Mouse (Mus musculus) stomach, embryonic 15.5 days (tissue): ENCODE data around the gene Spink4. TPM values are rescaled to one million over a fixed set of nuclear protein-coding genes. Genes with fewer than 3 reads are reported as not detected.
A peak's percentile ranks its signal among the peaks of the same experiment; 100 is the strongest.
"Not testable (repeated sequence)": the region's sequence is repeated elsewhere in the genome, so short reads cannot be mapped to it uniquely, and the experiment has no call there.

ENCODE experiments used
- ATAC-seq: fragments of 200-750 bp; cut with Nextera tagmentation; 2 replicates; pipeline ENCODE4 v1.8.0; 2017; ENCODE audit warnings: low read depth, moderate number of reproducible peaks, moderate TSS enrichment; ENCODE audit not compliant: insufficient read depth, low FRiP score
- H3K27ac ChIP-seq: fragments of 300-500 bp; sonication (generic); 2 replicates; pipeline ENCODE4 v1.5.1; 2015; ENCODE audit warnings: mild to moderate bottlenecking, inconsistent platforms
- H3K27me3 ChIP-seq: fragments of 300-500 bp; sonication (generic); replicated peaks from 2 replicates; pipeline ENCODE4 v1.6.1; 2015; ENCODE audit warnings: inconsistent platforms
- H3K36me3 ChIP-seq: fragments of 300-500 bp; sonication (generic); 2 replicates; pipeline ENCODE4 v1.6.1; 2015; ENCODE audit warnings: inconsistent platforms
- H3K4me1 ChIP-seq: fragments of 300-500 bp; sonication (generic); 2 replicates; pipeline ENCODE4 v1.6.1; 2015; ENCODE audit warnings: inconsistent platforms
- H3K4me2 ChIP-seq: fragments of 300-500 bp; sonication (generic); 2 replicates; pipeline ENCODE4 v1.6.1; 2015; ENCODE audit warnings: mild to moderate bottlenecking, inconsistent platforms
- H3K4me3 ChIP-seq: fragments of 300-500 bp; sonication (generic); replicated peaks from 2 replicates; pipeline ENCODE4 v1.5.1; 2015; ENCODE audit warnings: inconsistent platforms
- H3K9ac ChIP-seq: fragments of 300-500 bp; sonication (generic); 2 replicates; pipeline ENCODE4 v1.6.1; 2015; ENCODE audit warnings: inconsistent platforms
- H3K9me3 ChIP-seq: fragments of 300-500 bp; sonication (generic); 2 replicates; pipeline ENCODE4 v1.6.1; 2016; ENCODE audit warnings: inconsistent platforms
- WGBS: fragments of 180-500 bp; shearing (Covaris S2); methylation state at CpG from one replicate; pipeline ENCODE4 v1.1.7; 2015; 5-methylcytosine and 5-hydroxymethylcytosine counted together
- polyA plus RNA-seq: library from polyadenylated mRNA; unstranded; fragments of >200 nt; fragmentation: Nextera tagmentation; extraction: Ambion mirVana; gene quantifications from 2 replicates; pipeline ENCODE4 v1.2.1, GENCODE M21; 2015

Gene Spink4
- polyA plus RNA-seq, 1 experiment from 2014 or later = 40.4 TPM

DNA sequence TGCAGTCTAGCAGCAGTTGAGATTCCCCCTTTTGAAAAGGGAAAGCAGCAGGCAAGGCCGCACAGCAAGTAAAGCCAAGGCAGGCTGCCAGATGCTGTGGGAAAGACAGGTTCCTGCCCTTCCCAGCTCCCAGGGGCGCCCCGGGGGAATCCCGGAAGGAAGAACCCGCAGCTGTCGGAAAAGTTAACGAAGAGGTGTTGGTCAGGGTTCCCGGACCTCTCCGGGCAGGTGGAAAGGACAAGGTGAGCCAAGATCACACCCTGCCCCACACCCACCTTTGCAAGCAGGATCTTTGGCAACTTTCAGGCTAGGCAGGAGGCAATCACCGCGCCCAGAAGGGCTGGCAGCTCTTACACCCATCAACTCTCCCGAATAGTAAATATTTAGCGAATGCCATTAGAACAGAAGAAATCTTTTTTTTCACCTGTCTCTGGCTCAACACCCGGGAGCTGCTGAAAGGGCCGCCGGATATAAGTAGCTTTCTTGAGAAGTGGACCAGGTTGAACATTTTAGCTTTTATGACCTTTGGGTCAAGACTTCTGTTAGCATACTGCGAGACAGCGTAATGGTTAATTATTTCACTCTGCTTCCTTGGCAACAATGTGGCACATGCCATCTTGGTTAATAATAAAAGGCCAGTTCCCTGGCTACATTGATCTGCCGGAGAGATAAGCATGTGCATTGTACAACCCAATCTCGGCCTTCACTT lies 11.4 kb upstream of the Spink4 start:
- Histone ChIP-seq H3K4me1 (peaks cover 5% of the 10 kb centered on the region), H3K4me2 (peak overlapping the region; percentile 34), H3K36me3 (no peaks in the 10 kb centered on the region), H3K9ac (peak overlapping the region; percentile 9; the same call in 1 of the 2 replicates), H3K27me3 (no peaks in the 10 kb centered on the region), H3K27ac (peak overlapping the region; percentile 84), H3K4me3 (no peak overlapping the region), H3K9me3 (no peaks in the 10 kb centered on the region)
- peak; percentile 79 for ATAC-seq
- WGBS = 27% methylated on average over 20 of the region's 20 CpGs

- ATAC-seq = no peak
- Histone ChIP-seq H3K4me3 (no peak overlapping the region), H3K4me2 (no peak overlapping the region), H3K36me3 (no peaks in the 10 kb centered on the region), H3K9ac (no peak overlapping the region), H3K4me1 (no peaks in the 10 kb centered on the region), H3K9me3 (no peaks in the 10 kb centered on the region), H3K27me3 (no peaks in the 10 kb centered on the region), H3K27ac (no peak overlapping the region)
These were observed 5.5 kb upstream of the Spink4 start for GRCm38 (mm10) chr4:40914287-40914867.

DNA sequence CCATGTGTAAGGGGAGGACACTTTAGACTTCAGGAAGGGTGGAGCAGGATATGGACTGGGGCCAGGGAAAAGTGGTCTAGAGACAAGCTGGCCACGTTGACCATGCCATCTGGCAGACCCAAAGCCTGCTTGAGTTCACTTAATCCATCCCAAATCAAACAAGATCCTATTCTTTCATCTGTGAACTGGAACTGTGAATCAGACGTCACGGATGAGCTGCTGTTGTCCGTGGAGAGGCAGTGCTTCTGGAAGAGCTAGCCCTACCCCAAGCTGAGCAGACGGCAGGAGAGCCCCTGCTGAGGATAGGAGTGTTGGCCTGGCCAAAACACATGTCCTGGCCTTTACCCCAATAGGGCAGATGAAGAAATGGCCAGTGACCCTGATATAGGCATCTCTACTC lies 3.9 kb upstream of the Spink4 start:
- Histone ChIP-seq H3K4me2 (no peak overlapping the region), H3K27ac (no peak overlapping the region), H3K4me1 (peaks cover 5% of the 10 kb centered on the region; the same call in 1 of the 2 replicates), H3K9ac (no peak overlapping the region), H3K36me3 (no peaks in the 10 kb centered on the region), H3K9me3 (no peaks in the 10 kb centered on the region), H3K4me3 (no peak overlapping the region), H3K27me3 (no peaks in the 10 kb centered on the region)
- no peak for ATAC-seq
- 71% methylated on average over 5 of the region's 5 CpGs for WGBS

- Histone ChIP-seq H3K36me3 (no peaks in the 10 kb centered on the region), H3K4me1 (peaks cover 5% of the 10 kb centered on the region; the same call in 1 of the 2 replicates), H3K4me2 (no peak overlapping the region), H3K9me3 (no peaks in the 10 kb centered on the region), H3K27ac (no peak overlapping the region), H3K9ac (no peak overlapping the region), H3K4me3 (no peak overlapping the region), H3K27me3 (no peaks in the 10 kb centered on the region)
- no peak for ATAC-seq
- 91% methylated on average over 7 of the region's 7 CpGs for WGBS
These were observed 3.2 kb upstream of the Spink4 start for GRCm38 (mm10) chr4:40916592-40917155.

DNA sequence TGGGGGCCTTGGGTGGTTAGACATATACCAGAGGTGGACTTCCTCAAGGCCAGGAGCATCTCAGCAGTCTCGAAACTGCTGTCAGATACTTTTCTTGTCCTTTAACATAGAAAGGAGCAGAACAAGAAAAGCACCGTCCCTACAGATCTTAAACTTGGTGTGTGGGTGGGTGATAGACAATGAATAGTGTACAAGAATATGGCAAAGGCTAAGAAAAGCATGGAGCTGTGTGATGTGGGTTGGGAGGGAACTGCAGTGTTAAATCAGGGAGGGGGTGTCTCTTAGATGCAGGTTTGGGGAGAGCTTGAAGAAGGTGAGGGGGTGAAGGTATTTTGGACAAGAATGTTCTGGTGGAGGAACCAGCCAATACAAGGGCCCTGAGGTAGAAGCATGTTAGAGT lies 724 bp downstream of the Spink4 start:
- Histone ChIP-seq H3K36me3 (no peaks in the 10 kb centered on the region), H3K27ac (no peak overlapping the region), H3K4me3 (no peak overlapping the region), H3K4me1 (peaks cover 5% of the 10 kb centered on the region; the same call in 1 of the 2 replicates), H3K9ac (no peak overlapping the region), H3K9me3 (no peaks in the 10 kb centered on the region), H3K27me3 (no peaks in the 10 kb centered on the region), H3K4me2 (no peak overlapping the region)
- WGBS = 72% methylated on average over 2 of the region's 2 CpGs
- no peak for ATAC-seq

- Histone ChIP-seq H3K27ac (no peak overlapping the region), H3K9me3 (no peaks in the 10 kb centered on the region), H3K9ac (no peak overlapping the region), H3K4me2 (no peak overlapping the region), H3K4me1 (peaks cover 5% of the 10 kb centered on the region; the same call in 1 of the 2 replicates), H3K4me3 (no peak overlapping the region), H3K27me3 (no peaks in the 10 kb centered on the region), H3K36me3 (no peaks in the 10 kb centered on the region)
- WGBS = 66% methylated on average over 3 of the region's 3 CpGs
- ATAC-seq = no peak
These were observed 1.4 kb downstream of the Spink4 start for GRCm38 (mm10) chr4:40921288-40921687.

- no peak overlapping the region for H3K4me2 ChIP-seq
- H3K4me3 ChIP-seq = no peak overlapping the region
- no peak overlapping the region for H3K9ac ChIP-seq
- 76% methylated on average over 6 of the region's 6 CpGs for WGBS
- no peaks in the 10 kb centered on the region for H3K9me3 ChIP-seq
- ATAC-seq = no peak
- no peak overlapping the region for H3K27ac ChIP-seq
- no peaks in the 10 kb centered on the region for H3K27me3 ChIP-seq
- H3K4me1 ChIP-seq = peaks cover 5% of the 10 kb centered on the region; the same call in 1 of the 2 replicates
- H3K36me3 ChIP-seq = no peaks in the 10 kb centered on the region
These were observed 3.3 kb downstream of the Spink4 start for GRCm38 (mm10) chr4:40923087-40923651.

DNA sequence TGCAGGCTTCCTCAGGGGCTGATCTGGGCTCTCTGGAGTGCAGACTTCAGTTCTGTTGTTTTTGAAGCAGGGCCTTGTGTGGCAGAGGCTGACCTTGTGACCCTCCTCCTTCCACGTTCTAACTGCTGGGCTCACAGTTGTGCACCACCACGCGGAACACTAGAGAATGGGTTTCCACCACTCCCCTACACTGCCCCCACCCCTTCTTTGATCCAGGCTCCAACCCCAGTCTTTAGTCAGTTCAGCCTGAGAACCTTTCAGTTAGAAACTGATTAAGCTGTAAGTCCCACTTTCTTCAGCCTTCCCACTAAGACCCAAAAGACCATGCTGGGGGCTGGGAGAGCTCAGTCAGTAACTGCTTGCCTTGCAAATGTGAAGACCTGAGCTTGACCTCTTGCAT lies 5.7 kb downstream of the Spink4 start:
- Histone ChIP-seq H3K4me1 (no peaks in the 10 kb centered on the region), H3K4me3 (no peak overlapping the region), H3K27ac (no peak overlapping the region), H3K4me2 (no peak overlapping the region), H3K9ac (no peak overlapping the region), H3K36me3 (no peaks in the 10 kb centered on the region), H3K9me3 (no peaks in the 10 kb centered on the region), H3K27me3 (no peaks in the 10 kb centered on the region)
- ATAC-seq = no peak
- WGBS = 65% methylated on average over 3 of the region's 3 CpGs

DNA sequence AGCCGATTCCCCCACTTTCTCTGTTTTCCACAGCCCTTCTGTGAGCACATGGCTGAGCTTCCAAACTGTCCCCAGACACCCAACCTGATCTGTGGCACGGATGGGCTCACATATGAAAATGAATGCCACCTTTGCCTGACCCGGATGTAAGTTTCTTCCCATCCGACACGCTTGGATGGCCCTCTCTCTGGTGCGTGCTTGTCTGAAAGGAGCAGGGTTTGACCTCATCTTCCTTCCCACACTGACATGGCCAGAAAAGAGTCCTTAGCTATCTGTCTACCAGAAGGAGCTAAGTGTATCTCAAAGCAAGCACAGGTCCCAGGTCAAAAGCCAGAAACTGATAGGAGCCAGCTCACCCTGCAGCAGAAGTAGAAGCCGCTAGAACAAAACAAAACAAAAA lies 9.2 kb downstream of the Spink4 start:
- peaks cover 8% of the 10 kb centered on the region; the same call in 1 of the 2 replicates for H3K36me3 ChIP-seq
- H3K27ac ChIP-seq = no peak overlapping the region
- H3K9me3 ChIP-seq = no peaks in the 10 kb centered on the region
- no peaks in the 10 kb centered on the region for H3K4me1 ChIP-seq
- H3K27me3 ChIP-seq = no peaks in the 10 kb centered on the region
- 87% methylated on average over 7 of the region's 7 CpGs for WGBS
- no peak overlapping the region for H3K4me3 ChIP-seq
- no peak for ATAC-seq
- no peak overlapping the region for H3K9ac ChIP-seq
- no peak overlapping the region for H3K4me2 ChIP-seq

GRCm38 (mm10) chr4:40933694-40934093 lies 13.8 kb downstream of the Spink4 start:
- Histone ChIP-seq H3K4me3 (no peak overlapping the region), H3K4me2 (no peak overlapping the region), H3K9me3 (no peaks in the 10 kb centered on the region), H3K9ac (no peak overlapping the region), H3K27ac (no peak overlapping the region), H3K27me3 (no peaks in the 10 kb centered on the region), H3K36me3 (peaks cover 38% of the 10 kb centered on the region), H3K4me1 (no peaks in the 10 kb centered on the region)
- WGBS = 70% methylated on average over 5 of the region's 5 CpGs
- ATAC-seq = no peak

DNA sequence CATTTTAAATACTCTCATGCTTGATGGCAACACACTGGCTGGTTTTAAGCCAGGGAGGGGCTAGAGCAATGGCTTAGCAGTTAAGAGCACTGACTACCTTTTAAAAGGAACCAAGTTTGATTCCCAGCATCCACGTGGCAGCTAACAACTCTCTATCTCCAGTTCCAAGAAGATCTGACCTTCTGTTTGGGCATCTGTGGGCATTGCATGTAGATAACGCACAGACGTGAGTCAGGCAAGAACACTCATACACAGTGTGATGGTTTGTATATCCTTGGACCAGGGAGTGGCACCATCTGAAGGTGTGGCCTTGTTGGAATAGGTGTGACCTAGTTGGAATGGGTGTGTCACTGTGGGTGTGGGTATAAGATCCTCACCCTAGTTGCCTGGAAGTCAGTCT lies 14.5 kb downstream of the Spink4 start:
- not testable (repeated sequence) for H3K4me3 ChIP-seq, H3K27ac ChIP-seq, H3K4me1 ChIP-seq, H3K9ac ChIP-seq, ATAC-seq, H3K27me3 ChIP-seq, H3K4me2 ChIP-seq, H3K9me3 ChIP-seq
- peaks cover 45% of the 10 kb centered on the region for H3K36me3 ChIP-seq
- 74% methylated on average over 3 of the region's 3 CpGs for WGBS

GRCm38 (mm10) chr4:40936175-40936839 lies 16.5 kb downstream of the Spink4 start:
- 80% methylated on average over 9 of the region's 9 CpGs for WGBS
- Histone ChIP-seq H3K4me1 (no peaks in the 10 kb centered on the region), H3K36me3 (peaks cover 61% of the 10 kb centered on the region), H3K9me3 (no peaks in the 10 kb centered on the region), H3K27ac (no peak overlapping the region), H3K9ac (no peak overlapping the region), H3K27me3 (no peaks in the 10 kb centered on the region), H3K4me2 (no peak overlapping the region), H3K4me3 (no peak overlapping the region)
- ATAC-seq = no peak
